Mouse (Mus musculus): ENCODE data around the gene Trpc4. TPM values are rescaled to one million over a fixed set of nuclear protein-coding genes. Genes with fewer than 3 reads are reported as not detected.

Trpc4 gene
- polyA plus RNA-seq (2012; fragmentation: generic; extraction: Trizol) = not detected

GRCm38 (mm10) chr3:54155639-54156315 is at the start of gene Trpc4:
Gene Trpc4 (plus strand): TSS chr3:54156035.

GRCm38 (mm10) chr3:54360897-54361296 is 205.1 kb downstream of the Trpc4 start, which contains the start of gene Postn:
Gene Postn (plus strand): TSS chr3:54361109.

Other genes starting within 250 kb of the Trpc4 start
- gene Postn, start 205.1 kb downstream of the Trpc4 start, polyA plus RNA-seq (2012; fragmentation: generic; extraction: Trizol) = 10 to 100 TPM in 1 of 2 experiments, under 1 TPM in 1; 0.16 to 75.8 TPM

All from C3H10T1/2 (cell line).